Comparison of ENCODE assay signal across 17 mouse cellular contexts in genomic region chr15:31815551-31815950, GRCm38 (mm10).
"Had no signal": no experiment of that assay in that cellular context is flagged by ENCODE, and none has a peak within 500 bp of the region (broad histone marks: within the 10 kb centered on the region; RNA-seq: fewer than 3 reads in every experiment).

No protein-coding gene starts in this region.

- DNase-seq: kidney, adult 2 months; kidney, postnatal 10 days; liver, embryonic 13.5 days; lung, adult 2 months; lung, postnatal 14 days; retina, postnatal 1 day; thymus, adult 2 months; thymus, postnatal 14 days; thymus, postnatal 4 days had no signal

- H3K27me3 ChIP-seq: kidney, embryonic 15.5 days; liver, embryonic 13.5 days; midbrain, embryonic 12.5 days; midbrain, embryonic 15.5 days; neural tube, embryonic 12.5 days; neural tube, embryonic 15.5 days had no signal

- H3K4me2 ChIP-seq: kidney, embryonic 15.5 days; liver, embryonic 13.5 days; midbrain, embryonic 12.5 days; midbrain, embryonic 15.5 days; neural tube, embryonic 12.5 days; neural tube, embryonic 15.5 days had no signal

- H3K4me3 ChIP-seq: kidney, embryonic 15.5 days; left cerebral cortex, adult 2 months; liver, embryonic 13.5 days; midbrain, embryonic 12.5 days; midbrain, embryonic 15.5 days; neural tube, embryonic 12.5 days; neural tube, embryonic 15.5 days had no signal

- H3K9ac ChIP-seq: kidney, embryonic 15.5 days; liver, embryonic 13.5 days; midbrain, embryonic 12.5 days; midbrain, embryonic 15.5 days; neural tube, embryonic 12.5 days; neural tube, embryonic 15.5 days had no signal

- H3K36me3 ChIP-seq: kidney, embryonic 15.5 days; liver, embryonic 13.5 days; midbrain, embryonic 12.5 days; midbrain, embryonic 15.5 days; neural tube, embryonic 12.5 days; neural tube, embryonic 15.5 days had no signal

- H3K27ac ChIP-seq: kidney, embryonic 15.5 days; left cerebral cortex, adult 2 months; liver, embryonic 13.5 days; macrophage; midbrain, embryonic 12.5 days; midbrain, embryonic 15.5 days; neural tube, embryonic 12.5 days; neural tube, embryonic 15.5 days had no signal

- H3K9me3 ChIP-seq: kidney, embryonic 15.5 days; liver, embryonic 13.5 days; midbrain, embryonic 12.5 days; midbrain, embryonic 15.5 days; neural tube, embryonic 12.5 days; neural tube, embryonic 15.5 days had no signal

- ATAC-seq: intestine, postnatal 0 days; midbrain, embryonic 15.5 days had no signal

- H3K4me1 ChIP-seq: kidney, embryonic 15.5 days; liver, embryonic 13.5 days; midbrain, embryonic 12.5 days; midbrain, embryonic 15.5 days; neural tube, embryonic 12.5 days; neural tube, embryonic 15.5 days had no signal
